Mouse (Mus musculus) frontal cortex, adult 2 months (tissue): ENCODE measurements around the gene Vmn1r181. TPM values are rescaled to one million over a fixed set of nuclear protein-coding genes. Genes with fewer than 3 reads are reported as not detected.
"Not testable (repeated sequence)": the region's sequence is repeated elsewhere in the genome, so short reads cannot be mapped to it uniquely, and the experiment has no call there.

ENCODE experiments used
- DNase-seq, 2 experiments: peaks; one replicate each; pipeline ENCODE4 v3.0.0; 2022; ENCODE audit warnings: low spot score in 1 of 2; ENCODE audit errors: extremely low spot score in 1 of 2
- polyA plus RNA-seq: library from polyadenylated mRNA; depleted of rRNA; stranded (reverse); fragments of >200 nt; gene quantifications from 2 replicates; pipeline ENCODE4 v1.2.3, GENCODE M21; 2012; rRNA removed

Gene Vmn1r181
- polyA plus RNA-seq, result not detected in 2 replicates

GRCm38 (mm10) chr7:23974315-23974714, at the start of gene Vmn1r181:
Vmn1r181 (plus strand) TSS chr7:23974615.
- not testable (repeated sequence) for DNase-seq

DNA sequence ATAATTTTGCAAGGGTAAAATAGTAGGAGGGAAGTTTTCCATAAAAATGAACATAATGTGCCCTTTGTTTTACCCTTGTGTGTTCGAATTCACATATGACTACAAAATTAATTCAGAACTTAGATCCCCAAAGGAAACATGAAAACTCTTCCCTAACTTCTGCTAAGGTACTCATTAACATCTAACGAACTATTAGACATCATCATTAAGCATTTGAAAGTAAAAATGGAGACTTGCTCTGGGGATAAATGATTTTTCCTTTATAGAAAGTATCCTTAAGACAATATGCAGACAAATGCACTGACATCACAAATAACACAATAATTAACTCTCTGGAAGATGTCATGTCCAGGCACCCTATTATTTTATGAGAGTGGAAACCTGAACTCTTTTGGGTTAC, 47.7 kb upstream of the Vmn1r181 start, which contains the start of gene Vmn1r179:
Gene Vmn1r179, plus strand, starts transcription at position 301 of the 400 bp plus-strand sequence.
- no peak for DNase-seq

- DNase-seq, result no peak
These were observed 24.1 kb upstream of the Vmn1r181 start, which contains the start of gene Vmn1r180 for GRCm38 (mm10) chr7:23950332-23950731. Vmn1r180 (plus strand) TSS chr7:23950632.

DNA sequence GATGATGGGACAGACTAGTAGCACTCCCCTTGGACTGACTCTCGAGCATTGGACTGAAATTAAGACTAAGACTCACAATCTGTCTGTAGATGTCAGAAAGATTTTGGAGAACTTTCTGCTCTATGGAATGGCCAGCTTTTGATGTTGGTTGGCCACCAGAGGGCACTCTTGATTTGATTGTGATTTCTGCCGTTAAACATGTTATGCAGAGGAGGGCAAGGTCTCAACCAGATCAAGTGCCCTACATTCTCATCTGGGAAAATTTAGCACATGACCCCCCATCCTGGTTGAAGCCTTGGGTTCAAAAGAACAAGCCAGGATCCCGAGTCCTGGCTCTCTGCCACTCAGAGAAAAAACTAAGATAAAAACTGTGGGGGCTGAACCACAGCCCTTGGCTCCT, 6.4 kb upstream of the Vmn1r181 start:
- DNase-seq, result peak in 1 of 2 experiments; percentile 23

- DNase-seq, result no peak
These were observed 27.0 kb downstream of the Vmn1r181 start, which contains the start of gene V1rd19 for GRCm38 (mm10) chr7:24001391-24001790. V1rd19 (plus strand) TSS chr7:24001691.

Other genes starting within 250 kb of the Vmn1r181 start
- not detected in 2 replicates for gene Vmn1r174, start 222.3 kb upstream of the Vmn1r181 start, polyA plus RNA-seq
- gene Vmn1r175, start 164.0 kb upstream of the Vmn1r181 start, polyA plus RNA-seq, result not detected in 2 replicates
- not detected in 2 replicates for gene Vmn1r176, start 137.2 kb upstream of the Vmn1r181 start, polyA plus RNA-seq
- gene Vmn1r177, start 108.2 kb upstream of the Vmn1r181 start, polyA plus RNA-seq, result not detected in 2 replicates
- not detected in 2 replicates for gene Vmn1r178, start 82.6 kb upstream of the Vmn1r181 start, polyA plus RNA-seq
- not detected in 2 replicates for gene Vmn1r179, start 47.6 kb upstream of the Vmn1r181 start, polyA plus RNA-seq
- gene Vmn1r180, start 24.0 kb upstream of the Vmn1r181 start, polyA plus RNA-seq, result not detected in 2 replicates
- gene V1rd19, start 27.1 kb downstream of the Vmn1r181 start, polyA plus RNA-seq, result not detected in 2 replicates
- gene Vmn1r183, start 78.6 kb downstream of the Vmn1r181 start, polyA plus RNA-seq, result not detected in 2 replicates
- 33.3 and 35.1 TPM in 2 replicates for gene Zfp180, start 107.3 kb downstream of the Vmn1r181 start, polyA plus RNA-seq
- gene Zfp112, start 137.7 kb downstream of the Vmn1r181 start, polyA plus RNA-seq, result 8.2 and 9.4 TPM in 2 replicates
- 17.5 and 18.6 TPM in 2 replicates for gene Zfp235, start 159.6 kb downstream of the Vmn1r181 start, polyA plus RNA-seq
- gene Zfp114, start 200.4 kb downstream of the Vmn1r181 start, polyA plus RNA-seq, result 1.8 and 1.9 TPM in 2 replicates
- 3.9 and 4.4 TPM in 2 replicates for gene Zfp111, start 236.8 kb downstream of the Vmn1r181 start, polyA plus RNA-seq